Mouse (Mus musculus): Measurements from ENCODE around the gene Epor.

DNA sequence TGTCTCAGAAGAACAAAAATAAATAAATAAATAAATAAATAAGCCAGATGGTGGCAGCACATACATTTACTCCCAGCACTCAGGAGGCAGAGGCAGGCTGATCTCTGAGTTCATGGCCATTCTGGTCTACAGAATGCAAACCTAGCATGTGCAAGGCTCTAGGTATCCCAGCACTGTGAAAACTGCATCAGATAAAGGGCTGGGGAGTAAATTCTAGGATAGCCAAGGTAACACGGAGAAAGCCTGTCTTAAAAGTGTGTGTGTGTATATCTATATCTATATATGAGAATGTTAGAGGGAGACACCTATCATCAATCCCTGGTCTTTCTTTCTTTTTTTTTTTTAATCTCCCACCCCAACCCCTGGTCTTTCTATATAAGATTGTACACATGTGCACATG, 37.8 kb downstream of the Epor start:
- TF ChIP-seq RCOR1 (conservative IDR thresholded peaks at IDR 0.05; ENCODE audit: low read depth, low read length) (no peak), GABPA (IDR thresholded peaks at IDR 0.05; ENCODE audit: insufficient replicate concordance, low read depth, low read length) (no peak), CTCF (conservative IDR thresholded peaks at IDR 0.05 in 1 of 2, IDR thresholded peaks at IDR 0.05 in 1 of 2; ENCODE audit: low read depth in 2 of 2, low read length in 2 of 2) (no peak)
